Mouse (Mus musculus): ENCODE measurements around the gene Dhh.
A peak's percentile ranks its signal among the peaks of the same experiment; 100 is the strongest.
"Not testable (repeated sequence)": the region's sequence is repeated elsewhere in the genome, so short reads cannot be mapped to it uniquely, and the experiment has no call there.

Gene Dhh

DNA sequence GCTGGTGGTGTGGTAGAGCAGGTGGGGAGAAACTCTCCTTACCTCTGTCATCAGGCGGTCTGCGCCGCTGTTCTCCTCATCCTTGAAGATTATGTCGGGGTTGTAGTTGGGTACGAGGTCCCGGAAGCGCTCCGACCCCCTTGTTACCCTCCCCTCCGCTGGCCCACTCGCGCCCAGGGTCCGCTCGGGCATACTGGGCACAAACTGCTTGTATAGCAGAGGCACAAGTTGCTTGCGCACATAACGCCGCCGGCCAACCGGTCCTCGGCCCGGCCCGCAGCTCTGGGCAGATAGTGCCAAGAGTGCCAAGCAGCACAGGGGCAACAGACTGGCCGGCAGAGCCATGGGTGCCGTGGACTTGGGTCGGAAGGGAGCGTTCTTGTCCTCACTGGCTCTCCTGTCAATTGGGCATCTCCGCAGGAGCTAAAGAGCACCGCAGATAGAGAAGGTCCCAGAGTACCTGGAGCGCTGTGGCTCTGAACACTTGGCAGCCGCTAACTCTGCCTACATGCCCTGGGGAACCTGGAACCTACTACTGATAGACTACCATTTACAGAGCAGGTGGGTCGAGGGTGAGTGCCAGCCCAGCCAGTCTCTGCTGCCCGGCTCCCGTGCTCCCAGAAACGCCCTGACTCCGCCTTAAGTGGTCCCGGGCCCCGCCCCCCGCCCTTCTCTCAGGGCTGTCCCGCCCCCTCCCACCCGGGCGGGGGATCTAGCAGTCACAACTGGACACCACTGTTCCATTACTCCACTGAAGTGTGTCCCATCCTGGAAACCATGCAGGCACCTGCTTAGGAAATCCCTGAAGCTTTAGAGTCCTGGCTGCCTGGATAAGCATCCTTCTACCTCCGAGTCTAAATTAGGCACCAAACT, at the start of gene Dhh:
Gene Dhh (minus strand): TSS at position 613 of the 873 bp plus-strand sequence.
- no peak for DNase-seq

DNA sequence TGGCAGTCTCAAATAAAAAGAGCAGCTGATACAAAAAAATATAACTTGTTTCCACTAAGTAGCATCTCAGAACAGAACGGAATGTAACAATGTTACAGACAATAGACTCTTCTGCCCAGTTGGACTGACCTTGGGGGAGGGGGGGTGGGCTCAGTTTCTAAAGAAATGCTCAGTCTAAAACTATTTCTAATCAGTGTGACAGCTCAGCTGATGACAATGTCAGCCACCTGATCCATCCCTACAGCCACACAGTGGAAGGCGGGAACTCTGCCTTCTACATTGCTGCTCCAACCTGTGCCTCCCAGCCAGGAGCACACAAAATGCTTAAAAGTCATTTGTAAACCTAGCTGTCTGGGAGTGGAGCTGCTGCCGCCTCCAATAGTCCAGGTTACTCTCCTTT, 49.5 kb upstream of the Dhh start:
- no peak for DNase-seq

DNA sequence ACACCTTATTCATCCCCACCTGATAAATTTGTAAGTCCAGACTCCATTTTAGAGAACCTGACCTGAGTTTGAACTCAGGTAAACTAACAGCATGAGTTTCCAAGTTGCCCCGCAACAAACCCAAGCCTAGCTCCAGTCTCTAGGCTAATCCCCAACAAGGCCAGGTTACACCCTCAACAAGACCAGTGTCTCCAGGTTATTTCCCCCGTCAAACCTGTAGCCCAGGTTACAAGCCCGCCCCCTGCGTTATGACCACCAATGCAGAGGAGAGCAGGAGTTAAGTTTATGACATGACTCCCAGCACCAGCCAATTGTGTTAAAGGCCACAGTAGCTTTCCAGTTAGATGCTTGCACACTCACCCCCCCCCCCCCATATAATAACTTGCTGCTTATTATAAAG, 44.8 kb upstream of the Dhh start:
- DNase-seq = no peak

DNA sequence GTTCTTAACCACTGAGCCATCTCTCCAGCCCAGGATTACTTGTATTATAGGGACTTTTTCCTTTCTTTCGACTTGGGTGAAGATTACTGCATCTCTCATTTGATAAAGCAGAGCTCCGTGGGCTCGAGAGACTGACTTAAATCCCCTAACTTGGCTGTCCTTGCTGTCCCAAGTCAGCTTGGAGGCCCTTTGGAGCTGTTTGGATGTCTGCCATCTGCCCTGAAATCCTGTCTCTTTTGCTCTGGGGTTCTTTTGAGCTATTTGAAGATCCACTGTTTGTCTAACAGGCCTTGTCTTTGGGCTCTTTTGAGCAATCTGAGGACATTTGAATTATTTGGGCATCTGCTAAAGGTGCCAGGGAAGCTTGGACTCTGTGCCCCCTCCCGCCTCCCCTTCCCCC, 43.7 kb upstream of the Dhh start:
- no peak for DNase-seq

DNA sequence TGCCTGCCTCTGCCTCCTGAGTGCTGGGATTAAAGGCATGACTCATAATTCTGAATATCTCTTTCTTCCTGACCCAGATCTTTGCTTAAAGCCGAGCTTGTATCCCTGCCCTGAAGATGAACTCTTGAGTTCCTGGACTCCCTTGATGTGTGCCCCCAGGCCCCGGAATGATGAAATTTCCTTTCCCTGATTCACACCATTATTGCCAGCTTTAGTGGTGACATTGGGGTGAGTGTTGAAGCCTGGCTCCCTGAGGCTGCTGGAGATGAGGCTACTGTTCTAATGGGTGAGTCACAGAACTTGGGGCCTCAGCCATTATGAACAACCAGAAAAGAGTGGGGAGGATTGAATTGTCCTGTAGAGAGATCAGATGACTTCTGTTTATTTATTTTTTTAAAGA, 43.2 kb upstream of the Dhh start:
- no peak for DNase-seq

- DNase-seq = no peak
Observed at GRCm38 (mm10) chr15:98940816-98941215, 42.5 kb upstream of the Dhh start.

DNA sequence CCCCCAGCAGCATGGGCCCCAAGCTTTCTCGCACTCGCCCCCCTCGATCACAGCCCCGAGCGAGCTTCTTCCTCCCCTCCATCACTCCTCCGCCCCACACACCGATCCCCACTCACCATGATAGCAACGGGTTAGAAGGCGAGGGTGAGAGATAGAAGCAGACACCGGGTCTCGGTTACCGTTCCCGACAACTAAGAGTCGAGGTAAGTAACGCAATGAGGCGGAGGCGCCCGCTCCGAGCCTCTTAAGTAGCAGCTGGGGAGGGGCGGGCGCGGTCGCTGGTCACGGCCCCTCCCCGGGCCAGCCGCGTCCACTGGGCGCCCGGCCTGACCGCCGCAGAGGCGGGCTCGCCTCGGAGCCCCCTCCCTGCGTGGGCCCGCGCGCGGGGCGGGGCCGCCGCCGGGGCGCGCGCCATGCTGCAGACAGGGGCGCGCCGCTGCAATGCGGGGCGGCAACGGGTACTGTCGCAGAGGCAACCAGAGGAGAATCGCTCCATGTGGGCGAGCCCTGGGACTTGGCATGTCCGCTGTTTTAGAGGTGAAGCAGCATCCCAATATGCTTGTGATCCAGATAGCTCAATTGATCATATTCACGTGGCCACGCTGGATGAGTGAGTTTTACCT, 36.0 kb upstream of the Dhh start, which contains the start of gene Tuba1b:
Gene Tuba1b (minus strand): TSS at position 349 of the 623 bp plus-strand sequence.
- peak; percentile 84 to 91 for DNase-seq

DNA sequence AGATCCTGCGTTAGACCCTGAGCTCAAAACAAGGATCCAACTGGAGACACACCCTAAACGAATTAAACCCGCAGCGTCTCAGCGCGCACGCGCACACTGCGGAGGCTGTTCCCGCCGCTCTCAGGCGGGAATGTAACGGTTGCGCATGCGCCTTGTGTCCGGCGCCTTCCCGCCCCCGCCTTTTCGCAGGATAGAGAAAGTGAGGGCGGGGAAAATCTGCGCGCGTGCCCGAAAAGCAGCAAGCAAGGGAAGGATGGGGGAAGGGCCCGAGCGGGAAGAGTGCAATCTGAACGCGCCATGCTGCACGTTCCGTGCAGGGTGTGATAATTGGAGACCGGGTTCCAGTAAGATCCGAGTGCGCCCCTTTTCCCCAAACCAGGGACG, 35.5 kb upstream of the Dhh start:
- DNase-seq = peak; percentile 93 to 96

DNA sequence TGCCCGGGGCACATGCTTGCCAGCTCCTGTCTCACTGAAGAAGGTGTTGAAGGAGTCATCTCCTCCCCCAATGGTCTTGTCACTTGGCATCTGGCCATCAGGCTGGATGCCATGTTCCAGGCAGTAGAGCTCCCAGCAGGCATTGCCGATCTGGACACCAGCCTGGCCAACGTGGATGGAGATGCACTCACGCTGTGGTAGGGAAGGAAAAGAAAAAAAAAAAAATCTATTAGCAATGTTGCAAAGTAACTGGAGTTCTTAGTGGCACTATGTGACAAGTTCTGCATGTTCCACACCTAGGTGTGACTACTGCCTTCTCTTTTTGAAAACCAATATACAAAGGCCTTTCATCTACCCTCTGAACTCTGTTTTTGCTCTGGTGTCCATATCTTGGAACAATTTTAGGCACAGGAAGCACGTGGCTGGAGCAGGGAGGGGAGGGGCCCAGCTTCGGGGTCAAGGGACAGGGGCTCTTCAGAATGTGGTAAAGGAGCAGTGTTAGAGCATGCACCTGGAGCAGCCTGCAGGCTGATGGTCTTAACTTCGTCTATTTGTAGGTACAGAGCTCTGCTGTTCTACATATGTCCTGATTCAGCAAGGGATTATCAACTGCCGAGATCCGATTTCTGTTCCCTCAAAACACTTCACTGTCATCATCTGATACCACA, 34.8 kb upstream of the Dhh start:
- DNase-seq = peak; percentile 19 to 52

- DNase-seq = no peak
Observed at GRCm38 (mm10) chr15:98930998-98931397, 32.7 kb upstream of the Dhh start.

- no peak for DNase-seq
Observed at GRCm38 (mm10) chr15:98930017-98930734, 31.8 kb upstream of the Dhh start.

DNA sequence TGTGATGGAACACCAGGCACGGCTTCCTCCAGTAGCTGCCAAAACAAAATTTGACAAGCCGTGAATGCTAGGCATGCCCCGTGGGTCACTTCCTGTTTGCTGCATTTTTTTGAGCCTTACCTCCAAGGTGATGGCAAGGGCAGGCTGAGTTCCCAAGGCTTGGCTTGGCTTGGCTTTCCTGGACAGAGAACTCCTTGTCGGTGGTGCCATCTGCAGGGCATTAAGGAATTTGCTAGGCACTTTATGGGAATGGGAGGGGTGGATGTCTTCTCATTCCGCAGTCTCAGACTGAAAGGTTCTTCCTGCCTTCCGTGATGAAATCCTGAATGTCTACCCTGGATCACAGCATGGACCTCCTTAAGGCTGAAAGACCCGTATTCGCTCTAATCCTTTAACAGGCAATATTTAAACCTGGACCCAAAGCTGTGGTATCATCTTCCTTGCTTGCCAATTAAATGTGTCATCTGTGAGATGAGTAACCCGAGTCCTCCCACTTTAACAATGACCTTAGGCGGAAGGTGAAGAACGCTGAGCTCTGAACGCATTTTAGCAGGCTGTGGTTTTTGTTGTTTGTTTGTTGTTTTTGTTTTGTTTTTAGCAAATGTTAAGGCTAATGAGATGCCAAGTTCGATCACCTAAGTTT, 30.4 kb upstream of the Dhh start:
- peak in 1 of 2 experiments; percentile 18 for DNase-seq

DNA sequence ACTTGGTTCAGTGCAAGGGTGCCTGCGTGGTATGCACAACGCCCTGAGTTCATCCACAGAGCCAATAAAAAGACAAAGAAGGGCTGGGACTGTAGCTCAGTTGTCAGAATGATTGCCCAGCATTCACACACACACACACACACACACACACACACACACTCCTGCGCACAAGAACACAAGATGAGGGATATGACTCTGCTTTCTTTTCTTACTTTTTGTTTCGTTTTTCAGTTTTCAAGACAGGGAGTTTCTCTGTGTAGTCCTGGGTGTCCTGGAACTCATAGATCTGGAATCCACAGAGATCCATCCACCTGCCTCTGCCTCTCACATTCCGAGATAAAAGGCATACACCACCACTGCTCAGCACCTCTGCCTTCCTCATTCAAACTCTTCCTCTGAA, 29.2 kb upstream of the Dhh start:
- no peak for DNase-seq

GRCm38 (mm10) chr15:98924682-98925081, 26.3 kb upstream of the Dhh start:
- DNase-seq = no peak

GRCm38 (mm10) chr15:98923031-98923537, 24.7 kb upstream of the Dhh start:
- DNase-seq = no peak

GRCm38 (mm10) chr15:98922581-98922980, 24.2 kb upstream of the Dhh start:
- no peak for DNase-seq

- no peak for DNase-seq
Observed at GRCm38 (mm10) chr15:98921510-98921909, 23.2 kb upstream of the Dhh start.

DNA sequence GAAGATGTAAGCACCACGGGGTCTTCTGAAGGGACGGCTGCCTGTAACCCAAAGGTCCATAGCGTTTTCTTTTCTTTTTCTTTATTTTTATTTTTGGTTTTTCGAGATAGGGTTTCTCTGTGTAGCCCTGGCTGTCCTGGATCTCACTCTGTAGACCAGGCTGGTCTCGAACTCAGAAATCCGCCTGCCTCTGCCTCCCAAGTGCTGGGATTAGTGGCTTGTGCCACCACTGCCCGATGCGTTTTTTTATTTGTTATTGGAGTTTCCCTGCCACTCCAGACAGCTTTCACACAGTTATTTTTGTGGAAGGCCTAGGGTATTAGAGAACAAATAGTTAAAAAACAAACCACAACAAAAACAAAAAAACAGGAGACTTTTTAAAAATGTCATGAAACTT, 20.2 kb upstream of the Dhh start:
- not testable (repeated sequence) for DNase-seq

GRCm38 (mm10) chr15:98917538-98918498, 19.5 kb upstream of the Dhh start, which contains the start of gene Lmbr1l:
Gene Lmbr1l, minus strand, starts transcription at chr15:98918231.
- peak; percentile 97 to 100 for DNase-seq

DNA sequence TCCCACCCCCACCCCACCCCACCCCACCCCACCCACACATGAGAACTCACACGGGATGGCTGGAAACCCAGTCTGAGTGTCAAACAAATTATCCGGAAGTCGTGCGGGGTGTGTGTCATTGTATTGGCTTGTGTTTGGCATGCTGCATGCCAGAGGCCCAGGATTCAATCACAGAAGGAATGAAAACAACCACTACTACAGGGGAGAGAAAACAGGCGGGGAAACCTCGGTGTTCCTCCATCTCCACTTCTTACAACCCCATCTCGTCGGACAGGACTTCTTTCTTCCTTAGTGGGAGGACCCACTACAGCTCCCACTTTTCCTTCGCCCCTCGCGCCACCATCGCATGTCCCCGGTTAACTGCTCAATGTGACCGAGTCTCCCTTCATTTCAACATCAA, 18.8 kb upstream of the Dhh start:
- no peak for DNase-seq

DNA sequence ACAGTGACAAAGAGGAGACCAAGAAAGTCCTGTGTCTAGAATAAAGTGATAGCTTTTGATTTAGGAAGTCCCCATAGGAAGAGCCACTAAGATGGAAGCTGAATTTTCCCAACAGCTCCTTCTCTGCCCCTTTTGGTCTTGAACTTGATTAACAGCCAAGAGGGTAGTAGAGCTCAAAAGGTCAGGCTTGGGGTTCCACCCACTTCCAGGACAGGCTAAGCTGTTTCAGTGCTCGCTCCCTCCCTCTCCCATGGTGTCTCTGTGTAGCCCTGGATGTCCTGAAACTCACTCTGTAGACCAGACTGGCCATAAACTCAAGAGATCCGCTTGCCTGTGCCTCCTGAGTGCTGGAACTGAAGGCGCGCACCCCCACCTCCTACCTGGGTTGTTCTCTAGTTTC, 17.7 kb upstream of the Dhh start:
- DNase-seq = no peak
